Mouse (Mus musculus) midbrain, postnatal 0 days (tissue): ENCODE data around the gene Usp22. TPM values are rescaled to one million over a fixed set of nuclear protein-coding genes. Genes with fewer than 3 reads are reported as not detected.

Experiments used
- ATAC-seq: fragments of 200-750 bp; cut with Nextera tagmentation; 2 replicates; pipeline ENCODE4 v1.8.0; 2017; ENCODE audit warnings: moderate number of reproducible peaks, mild to moderate bottlenecking, moderate TSS enrichment, moderate library complexity; ENCODE audit not compliant: low FRiP score
- DNase-seq: peaks from one replicate; pipeline ENCODE4 v3.0.0-alpha.2; 2015; ENCODE audit warnings: low spot score
- H3K27ac ChIP-seq: fragments of 300-500 bp; sonication (generic); 2 replicates; pipeline ENCODE4 v1.5.1; 2014; ENCODE audit warnings: low read depth, mild to moderate bottlenecking, low read length, mixed read lengths
- H3K27me3 ChIP-seq: fragments of 300-500 bp; sonication (generic); 2 replicates; pipeline ENCODE4 v1.6.1; 2014; ENCODE audit warnings: low read length, control low read depth, mixed read lengths; ENCODE audit not compliant: insufficient read depth
- H3K36me3 ChIP-seq: fragments of 300-500 bp; sonication (generic); 2 replicates; pipeline ENCODE4 v1.6.1; 2014; ENCODE audit warnings: low read length, control low read depth, mixed read lengths; ENCODE audit not compliant: insufficient read depth
- H3K4me1 ChIP-seq: fragments of 300-500 bp; sonication (generic); 2 replicates; pipeline ENCODE4 v1.6.1; 2014; ENCODE audit warnings: mild to moderate bottlenecking, control low read depth, antibody characterized with exemption, low read length, mixed read lengths; ENCODE audit not compliant: insufficient read depth
- H3K4me2 ChIP-seq: fragments of 300-500 bp; sonication (generic); 2 replicates; pipeline ENCODE4 v1.6.1; 2014; ENCODE audit warnings: low read depth, mild to moderate bottlenecking, low read length, mixed read lengths; ENCODE audit not compliant: poor library complexity, severe bottlenecking
- H3K4me3 ChIP-seq: fragments of 300-500 bp; sonication (generic); 2 replicates; pipeline ENCODE4 v1.5.1; 2014; ENCODE audit warnings: low read depth, mild to moderate bottlenecking, low read length, moderate library complexity
- H3K9ac ChIP-seq: fragments of 300-500 bp; sonication (generic); replicated peaks from 2 replicates; pipeline ENCODE4 v1.6.1; 2014; ENCODE audit warnings: mild to moderate bottlenecking, low read length, moderate library complexity, mixed read lengths; ENCODE audit not compliant: poor library complexity, severe bottlenecking
- H3K9me3 ChIP-seq: fragments of 300-500 bp; sonication (generic); 2 replicates; pipeline ENCODE4 v1.6.1; 2016; ENCODE audit warnings: low read length, control low read depth
- CTCF ChIP-seq: IDR thresholded peaks from 2 replicates; pipeline ENCODE4 v1.5.1; 2016; ENCODE audit warnings: antibody characterized with exemption, mild to moderate bottlenecking
- WGBS: fragments of 180-500 bp; shearing (Covaris S2); extraction: QIAGEN DNeasy Blood & Tissue Kit; methylation state at CpG from one replicate; pipeline ENCODE4 v1.1.7; 2014; 5-methylcytosine and 5-hydroxymethylcytosine counted together
- polyA plus RNA-seq: library from polyadenylated mRNA; unstranded; fragments of >200 nt; fragmentation: Nextera tagmentation; extraction: Ambion mirVana; gene quantifications from 2 replicates; pipeline ENCODE4 v1.2.1, GENCODE M21; 2015
- total RNA-seq: library from RNA; depleted of rRNA; stranded (reverse); fragments of >200 nt; gene quantifications from 2 replicates; pipeline ENCODE4 v1.2.3, GENCODE M21; 2014; rRNA removed

The Usp22 gene
- total and polyA plus RNA-seq, 2 experiments from 2014 or later, result 355 to 637 TPM

- no peak for DNase-seq
- 79% methylated on average over 10 of the region's 10 CpGs for WGBS
Observed at GRCm38 (mm10) chr11:61110113-61110512, 64.7 kb downstream of the Usp22 start.

GRCm38 (mm10) chr11:61109707-61110106 lies 65.1 kb downstream of the Usp22 start:
- H3K36me3 ChIP-seq, result no peaks in the 10 kb centered on the region
- DNase-seq, result no peak
- no peak overlapping the region for H3K27ac ChIP-seq
- H3K9ac ChIP-seq, result no peak overlapping the region
- H3K4me2 ChIP-seq, result no peak overlapping the region
- no peaks in the 10 kb centered on the region for H3K27me3 ChIP-seq
- TF ChIP-seq CTCF, result no peak
- WGBS, result 85% methylated on average over 6 of the region's 6 CpGs
- ATAC-seq, result no peak
- no peak overlapping the region for H3K4me3 ChIP-seq
- no peaks in the 10 kb centered on the region for H3K4me1 ChIP-seq
- no peaks in the 10 kb centered on the region for H3K9me3 ChIP-seq

More at GRCm38 (mm10) chr11:61110113-61110512, 64.7 kb downstream of the Usp22 start:
- ATAC-seq, result no peak
- Histone ChIP-seq H3K9ac (no peak overlapping the region), H3K9me3 (no peaks in the 10 kb centered on the region), H3K27me3 (no peaks in the 10 kb centered on the region), H3K36me3 (no peaks in the 10 kb centered on the region), H3K4me2 (no peak overlapping the region), H3K4me3 (no peak overlapping the region), H3K27ac (no peak overlapping the region), H3K4me1 (no peaks in the 10 kb centered on the region)
- TF ChIP-seq CTCF, result no peak

DNA sequence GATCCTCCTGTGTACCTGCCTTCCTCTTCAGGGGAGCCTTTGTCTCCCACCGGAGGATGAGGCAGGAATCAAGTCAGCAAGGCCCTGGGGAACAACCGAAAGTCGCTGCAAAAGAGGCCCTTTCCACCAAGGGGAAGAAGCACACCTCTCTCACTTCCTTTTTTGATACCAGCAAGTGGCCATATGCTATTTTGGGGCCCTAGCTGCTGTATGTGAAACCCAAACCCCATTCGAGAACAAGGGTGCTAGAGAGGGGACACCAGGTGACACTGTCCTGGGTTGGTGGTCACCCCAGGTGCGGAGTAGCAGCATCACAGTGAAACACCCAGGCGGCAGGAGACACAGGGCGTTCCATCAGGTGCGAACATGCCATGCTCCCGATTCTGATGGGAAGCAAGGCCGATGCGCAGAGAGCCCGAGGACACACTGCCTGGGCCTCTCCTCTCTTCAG lies 65.9 kb downstream of the Usp22 start:
- Histone ChIP-seq H3K4me3 (no peak overlapping the region), H3K4me2 (no peak overlapping the region), H3K9ac (no peak overlapping the region), H3K9me3 (no peaks in the 10 kb centered on the region), H3K36me3 (no peaks in the 10 kb centered on the region), H3K4me1 (no peaks in the 10 kb centered on the region), H3K27me3 (no peaks in the 10 kb centered on the region), H3K27ac (no peak overlapping the region)
- no peak for DNase-seq
- ATAC-seq, result no peak
- 90% methylated on average over 12 of the region's 12 CpGs for WGBS
- no peak for TF ChIP-seq CTCF

- Histone ChIP-seq H3K4me2 (no peak overlapping the region), H3K27ac (no peak overlapping the region), H3K4me3 (no peak overlapping the region), H3K4me1 (no peaks in the 10 kb centered on the region), H3K27me3 (no peaks in the 10 kb centered on the region), H3K9ac (no peak overlapping the region), H3K36me3 (no peaks in the 10 kb centered on the region), H3K9me3 (no peaks in the 10 kb centered on the region)
- TF ChIP-seq CTCF, result peak; percentile 100
- WGBS, result 9% methylated on average over 20 of the region's 20 CpGs
- DNase-seq (peak; percentile 96), ATAC-seq (peak; percentile 87)
Observed at GRCm38 (mm10) chr11:61104241-61104901, 70.5 kb downstream of the Usp22 start.

DNA sequence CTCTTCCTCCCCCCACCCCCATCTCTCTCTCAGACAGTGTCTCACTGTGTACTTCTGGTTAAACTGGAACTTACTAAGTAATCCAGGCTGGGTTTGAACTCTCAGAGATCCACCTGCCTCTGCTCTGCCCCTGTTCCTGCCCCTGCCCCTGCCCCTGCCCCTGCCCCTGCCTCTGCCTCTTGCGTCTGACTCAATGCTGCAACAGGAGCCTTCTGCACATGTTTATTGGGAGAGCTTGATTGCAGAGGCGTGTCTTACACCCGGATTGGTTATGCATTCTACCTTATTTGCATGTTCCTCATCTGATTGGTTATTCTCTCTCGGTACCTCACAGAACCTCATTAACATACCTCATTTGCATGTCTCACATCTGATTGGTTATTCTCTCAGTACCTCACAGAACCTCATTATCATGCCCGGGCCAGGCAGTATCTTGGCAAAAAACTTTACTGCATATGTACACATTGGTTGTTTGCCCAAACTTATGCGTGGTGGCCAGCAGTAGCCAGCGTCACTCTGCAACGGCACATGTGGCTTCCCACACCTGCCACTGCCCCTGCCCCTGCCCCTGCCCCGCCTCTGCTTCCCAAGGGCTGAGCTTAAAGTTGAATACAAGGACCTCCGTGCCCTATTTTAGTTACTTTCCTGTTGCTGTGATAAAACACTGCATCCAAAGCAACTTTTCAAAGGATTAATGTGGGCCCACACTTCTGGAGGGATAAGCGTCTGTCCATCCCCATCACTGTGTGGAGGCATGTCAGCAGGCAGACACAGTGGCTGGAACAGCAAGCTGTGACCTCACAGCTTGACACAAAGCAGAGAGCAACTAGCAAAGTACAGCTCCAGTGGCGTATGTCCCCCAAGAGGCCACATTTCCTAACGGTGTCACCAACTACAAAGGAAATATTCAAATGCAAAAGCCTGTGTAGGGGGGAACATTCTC lies 72.2 kb downstream of the Usp22 start:
- no peaks in the 10 kb centered on the region for H3K27me3 ChIP-seq
- H3K4me3 ChIP-seq, result no peak overlapping the region
- H3K4me2 ChIP-seq, result no peak overlapping the region
- no peak for ATAC-seq
- 27% methylated on average over 12 of the region's 13 CpGs for WGBS
- no peaks in the 10 kb centered on the region for H3K9me3 ChIP-seq
- TF ChIP-seq CTCF, result no peak
- H3K36me3 ChIP-seq, result no peaks in the 10 kb centered on the region
- no peaks in the 10 kb centered on the region for H3K4me1 ChIP-seq
- no peak overlapping the region for H3K9ac ChIP-seq
- DNase-seq, result no peak
- no peak overlapping the region for H3K27ac ChIP-seq

Other genes with a start within 250 kb of the Usp22 start
- 10.1 and 23.1 TPM in 2 replicates for gene Map2k3, start 243.0 kb downstream of the Usp22 start, total RNA-seq
- 22.9 and 23.4 TPM in 2 replicates for gene Map2k3, start 243.0 kb downstream of the Usp22 start, polyA plus RNA-seq
- gene Kcnj12, start 152.5 kb downstream of the Usp22 start, total RNA-seq, result 20.5 and 23.6 TPM in 2 replicates
- 3.1 and 3.2 TPM in 2 replicates for gene Kcnj12, start 152.5 kb downstream of the Usp22 start, polyA plus RNA-seq
- gene Tnfrsf13b, start 48.3 kb downstream of the Usp22 start, total RNA-seq, result 1.6 and 2.2 TPM in 2 replicates
- 1.4 TPM in 2 replicates for gene Tnfrsf13b, start 48.3 kb downstream of the Usp22 start, polyA plus RNA-seq
- 0.11 and 1.3 TPM in 2 replicates for gene Aldh3a1, start 32.5 kb upstream of the Usp22 start, total RNA-seq
- 0.83 and 0.91 TPM in 2 replicates for gene Aldh3a1, start 32.5 kb upstream of the Usp22 start, polyA plus RNA-seq
- 38.4 and 49.3 TPM in 2 replicates for gene Aldh3a2, start 92.4 kb upstream of the Usp22 start, total RNA-seq
- gene Aldh3a2, start 92.4 kb upstream of the Usp22 start, polyA plus RNA-seq, result 33.6 and 33.9 TPM in 2 replicates
- 0.47 and 0.60 TPM in 2 replicates for gene Slc47a2, start 167.8 kb upstream of the Usp22 start, total RNA-seq
- gene Slc47a2, start 167.8 kb upstream of the Usp22 start, polyA plus RNA-seq, result 0.16 and 0.25 TPM in 2 replicates
- 3.0 and 4.9 TPM in 2 replicates for gene Slc47a1, start 203.3 kb upstream of the Usp22 start, total RNA-seq
- 2.7 TPM in 2 replicates for gene Slc47a1, start 203.3 kb upstream of the Usp22 start, polyA plus RNA-seq